Mouse (Mus musculus) ES-Bruce4 (cell line): Measurements from ENCODE around the gene Zcchc14.

ENCODE experiments used
- CTCF ChIP-seq: IDR thresholded peaks from one replicate; pipeline ENCODE4 v1.8.1; 2011; ENCODE audit warnings: low read depth, low read length
- EP300 ChIP-seq: IDR thresholded peaks from 2 replicates; pipeline ENCODE4 v1.6.1; 2011; ENCODE audit warnings: low read depth, low read length; ENCODE audit not compliant: insufficient read depth
- POLR2A ChIP-seq: IDR thresholded peaks from one replicate; pipeline ENCODE4 v1.8.1; 2011; ENCODE audit warnings: low read length; ENCODE audit not compliant: insufficient read depth

DNA sequence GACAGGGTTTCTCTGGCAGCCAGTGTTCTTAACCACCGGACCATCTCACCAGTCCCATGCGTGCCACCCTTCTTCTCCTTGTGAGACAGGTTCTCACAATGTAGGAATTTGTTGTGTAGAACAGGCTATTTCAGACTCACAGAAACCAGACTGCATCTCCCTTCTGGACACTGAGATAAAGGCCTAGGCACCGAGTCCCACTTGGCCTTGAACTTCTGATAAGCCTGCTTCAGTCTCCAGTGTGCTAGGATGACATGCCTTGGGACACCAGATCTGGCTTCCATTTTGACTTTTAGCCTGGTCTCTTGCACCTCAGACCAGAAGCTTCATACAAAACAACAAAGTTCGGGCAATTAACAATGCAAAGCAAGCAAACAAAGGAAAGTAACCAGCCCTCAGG, 64.0 kb downstream of the Zcchc14 start:
- no peak for TF ChIP-seq CTCF
- TF ChIP-seq POLR2A, result no peak
- TF ChIP-seq EP300, result no peak
